In genomic region chr11:21826521-21826920, GRCm38 (mm10) we compare ENCODE assay signal across 33 mouse cellular contexts.
"Had no signal": no experiment of that assay in that cellular context is flagged by ENCODE, and none has a peak within 500 bp of the region (broad histone marks: within the 10 kb centered on the region; RNA-seq: fewer than 3 reads in every experiment).

No protein-coding gene starts in this region.

- H3K27ac ChIP-seq: limb, embryonic 10.5 days; limb, embryonic 12.5 days; limb, embryonic 13.5 days; limb, embryonic 15.5 days; liver, embryonic 12.5 days; liver, embryonic 13.5 days; liver, embryonic 14.5 days; liver, embryonic 15.5 days; lung, embryonic 15.5 days; macrophage; midbrain, embryonic 10.5 days; midbrain, embryonic 12.5 days; midbrain, embryonic 13.5 days; midbrain, embryonic 15.5 days; neural tube, embryonic 12.5 days; neural tube, embryonic 13.5 days had no signal

- H3K4me1 ChIP-seq: limb, embryonic 10.5 days; limb, embryonic 12.5 days; limb, embryonic 13.5 days; limb, embryonic 15.5 days; liver, embryonic 12.5 days; liver, embryonic 13.5 days; liver, embryonic 15.5 days; lung, embryonic 15.5 days; megakaryocyte, embryonic 14.5 days; midbrain, embryonic 10.5 days; midbrain, embryonic 12.5 days; midbrain, embryonic 13.5 days; midbrain, embryonic 15.5 days; neural tube, embryonic 12.5 days; neural tube, embryonic 13.5 days had no signal

- ATAC-seq: liver, embryonic 12.5 days; liver, postnatal 0 days; lung, postnatal 0 days; midbrain, embryonic 13.5 days; midbrain, embryonic 15.5 days; midbrain, embryonic 16.5 days had no signal

- H3K4me2 ChIP-seq: limb, embryonic 12.5 days; limb, embryonic 13.5 days; limb, embryonic 15.5 days; liver, embryonic 11.5 days; liver, embryonic 12.5 days; liver, embryonic 13.5 days; liver, embryonic 15.5 days; lung, embryonic 14.5 days; lung, embryonic 15.5 days; midbrain, embryonic 11.5 days; midbrain, embryonic 12.5 days; midbrain, embryonic 13.5 days; midbrain, embryonic 15.5 days; neural tube, embryonic 12.5 days; neural tube, embryonic 13.5 days had no signal

- H3K9me3 ChIP-seq: limb, embryonic 10.5 days; limb, embryonic 12.5 days; limb, embryonic 13.5 days; limb, embryonic 15.5 days; liver, embryonic 12.5 days; liver, embryonic 13.5 days; liver, embryonic 15.5 days; lung, embryonic 15.5 days; megakaryocyte, embryonic 14.5 days; midbrain, embryonic 10.5 days; midbrain, embryonic 12.5 days; midbrain, embryonic 13.5 days; midbrain, embryonic 15.5 days; neural tube, embryonic 12.5 days; neural tube, embryonic 13.5 days had no signal

- DNase-seq: left cerebral cortex, postnatal 4 days; liver; liver, embryonic 13.5 days; liver, postnatal 0 days; lung, adult 18-20 months; lung, adult 2 months; lung, embryonic 14.5 days; lung, postnatal 10 days; lung, postnatal 14 days; lung, postnatal 36 days; lung, postnatal 4 days; midbrain, embryonic 14.5 days had no signal

- H3K27me3 ChIP-seq: limb, embryonic 12.5 days; limb, embryonic 13.5 days; limb, embryonic 15.5 days; liver, embryonic 12.5 days; liver, embryonic 13.5 days; liver, embryonic 15.5 days; lung, embryonic 15.5 days; megakaryocyte, embryonic 14.5 days; midbrain, embryonic 12.5 days; midbrain, embryonic 13.5 days; midbrain, embryonic 15.5 days; neural tube, embryonic 12.5 days; neural tube, embryonic 13.5 days had no signal

- H3K4me3 ChIP-seq: limb, embryonic 10.5 days; limb, embryonic 12.5 days; limb, embryonic 13.5 days; limb, embryonic 15.5 days; liver, embryonic 12.5 days; liver, embryonic 13.5 days; liver, embryonic 15.5 days; lung, embryonic 15.5 days; megakaryocyte, embryonic 14.5 days; midbrain, embryonic 10.5 days; midbrain, embryonic 12.5 days; midbrain, embryonic 13.5 days; midbrain, embryonic 15.5 days; myocyte; neural tube, embryonic 12.5 days; neural tube, embryonic 13.5 days had no signal

- H3K9ac ChIP-seq: limb, embryonic 12.5 days; limb, embryonic 13.5 days; limb, embryonic 15.5 days; liver, embryonic 12.5 days; liver, embryonic 13.5 days; liver, embryonic 14.5 days; liver, embryonic 15.5 days; liver, postnatal 0 days; lung, embryonic 14.5 days; lung, embryonic 15.5 days; midbrain, embryonic 12.5 days; midbrain, embryonic 13.5 days; midbrain, embryonic 15.5 days; neural tube, embryonic 12.5 days; neural tube, embryonic 13.5 days had no signal

- H3K36me3 ChIP-seq: limb, embryonic 10.5 days; limb, embryonic 12.5 days; limb, embryonic 13.5 days; limb, embryonic 15.5 days; liver, embryonic 12.5 days; liver, embryonic 13.5 days; liver, embryonic 15.5 days; lung, embryonic 15.5 days; midbrain, embryonic 10.5 days; midbrain, embryonic 12.5 days; midbrain, embryonic 13.5 days; midbrain, embryonic 15.5 days; neural tube, embryonic 12.5 days; neural tube, embryonic 13.5 days had no signal
